Mouse (Mus musculus): Measurements from ENCODE around the gene Eef1akmt2. TPM values are rescaled to one million over a fixed set of nuclear protein-coding genes. Genes with fewer than 3 reads are reported as not detected.

Eef1akmt2 gene
- polyA plus RNA-seq, 1 experiment, result 17.8 TPM

DNA sequence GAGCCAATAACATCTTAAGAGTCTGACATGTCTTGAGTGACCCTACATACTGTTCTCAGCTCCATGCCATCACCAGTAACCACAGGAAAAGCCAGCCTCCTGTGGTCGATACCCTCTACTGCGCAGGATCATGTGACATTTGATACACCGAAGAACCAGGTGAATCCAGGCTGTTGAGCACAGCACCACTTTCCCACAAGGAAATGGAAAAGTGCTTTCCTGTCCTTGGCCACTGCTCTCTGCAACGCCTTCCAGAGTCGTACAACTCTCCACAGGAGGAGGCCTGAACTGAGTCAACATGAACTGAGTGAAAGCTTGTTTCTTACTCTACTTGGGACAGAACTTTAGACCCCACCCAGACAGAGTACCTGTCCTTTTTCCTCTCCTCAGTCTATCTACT lies 51.0 kb downstream of the Eef1akmt2 start:
- WGBS, result 67% methylated on average over 5 of the region's 5 CpGs
- Histone ChIP-seq H3K27ac (ENCODE audit: control insufficient read depth, insufficient read depth, low read depth, low read length, poor library complexity) (0 out of 2 replicates have a peak overlapping the region, but pooled peaks have one; percentile 11), H3K4me1 (ENCODE audit: control insufficient read depth, insufficient read depth, low read length) (peaks cover 10% of the 10 kb centered on the region; the same call in 1 of the 2 replicates), H3K4me3 (replicated peaks; ENCODE audit: control insufficient read depth, low read depth, low read length) (no peak overlapping the region)
- no peak for TF ChIP-seq POLR2A (IDR thresholded peaks at IDR 0.05; ENCODE audit: borderline replicate concordance, control insufficient read depth, low read depth, low read length)
- no peak for TF ChIP-seq CTCF (IDR thresholded peaks at IDR 0.05; ENCODE audit: control insufficient read depth, insufficient read depth, low read length)

DNA sequence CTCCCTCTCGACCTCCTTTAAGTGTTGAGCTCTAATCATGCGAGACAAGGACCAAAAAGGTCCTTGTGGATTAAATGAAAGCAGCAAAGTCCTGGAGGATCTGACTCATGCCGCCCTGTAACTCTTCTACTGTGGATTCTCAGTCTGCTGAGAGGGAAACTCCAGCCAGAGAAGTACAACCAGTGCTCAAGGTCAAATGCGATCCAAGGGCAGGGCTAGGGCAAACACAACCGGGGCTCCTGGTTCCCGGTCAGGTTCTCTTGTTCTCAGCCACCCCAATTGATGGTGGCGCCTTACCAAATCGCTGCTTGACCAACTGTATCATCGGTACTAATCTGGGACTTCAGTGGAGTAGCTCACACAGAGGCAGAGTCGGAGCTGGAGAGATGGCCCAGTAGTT lies 51.6 kb downstream of the Eef1akmt2 start:
- H3K4me3 ChIP-seq (replicated peaks; ENCODE audit: control insufficient read depth, low read depth, low read length), result no peak overlapping the region
- WGBS, result 90% methylated on average over 10 of the region's 10 CpGs
- no peak overlapping the region for H3K27ac ChIP-seq (ENCODE audit: control insufficient read depth, insufficient read depth, low read depth, low read length, poor library complexity)
- peaks cover 10% of the 10 kb centered on the region; the same call in 1 of the 2 replicates for H3K4me1 ChIP-seq (ENCODE audit: control insufficient read depth, insufficient read depth, low read length)
- TF ChIP-seq POLR2A (IDR thresholded peaks at IDR 0.05; ENCODE audit: borderline replicate concordance, control insufficient read depth, low read depth, low read length) (no peak), CTCF (IDR thresholded peaks at IDR 0.05; ENCODE audit: control insufficient read depth, insufficient read depth, low read length) (no peak)

DNA sequence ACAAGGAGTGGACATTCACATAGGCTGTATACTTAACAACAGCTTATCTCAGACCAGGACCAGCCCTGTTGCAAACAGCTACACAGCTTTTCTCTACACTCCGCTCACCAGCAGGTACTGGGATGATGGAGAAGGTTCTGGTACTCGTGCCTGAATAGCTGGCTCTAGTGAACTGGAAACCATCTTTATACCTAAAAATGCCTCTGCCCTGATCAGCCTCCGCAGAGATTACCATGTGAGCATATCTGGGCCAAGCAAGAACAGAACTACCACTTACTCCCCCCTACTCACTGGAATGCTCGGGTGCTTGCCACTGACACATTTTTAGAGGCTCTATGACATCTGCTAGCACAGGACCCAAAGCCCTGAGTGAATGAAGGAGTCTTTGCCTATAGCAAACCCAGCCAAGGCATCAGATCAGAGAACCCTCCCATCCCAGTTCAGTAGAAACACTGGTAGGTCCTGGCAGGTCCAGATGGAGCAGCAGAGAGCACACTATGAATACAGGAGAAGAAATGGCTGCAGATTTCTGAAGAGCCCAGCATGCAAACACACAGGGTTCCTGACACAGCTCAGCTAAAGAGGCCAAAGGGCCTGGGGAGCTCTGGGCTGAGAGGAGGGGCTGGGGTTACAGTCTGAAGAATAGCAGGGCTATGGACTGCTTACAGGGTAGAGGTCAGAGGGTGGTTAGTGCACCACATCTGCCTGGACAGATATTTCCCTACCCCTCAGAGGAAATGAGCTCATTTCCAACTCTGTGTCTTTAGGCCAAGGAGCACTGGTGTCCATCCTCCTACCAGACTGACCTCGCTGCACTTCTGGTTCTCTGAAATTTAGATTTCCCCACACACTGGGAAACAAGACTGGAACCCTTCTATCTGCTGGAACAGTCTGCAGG lies 53.1 kb downstream of the Eef1akmt2 start:
- Histone ChIP-seq H3K4me3 (replicated peaks; ENCODE audit: control insufficient read depth, low read depth, low read length) (no peak overlapping the region), H3K27ac (ENCODE audit: control insufficient read depth, insufficient read depth, low read depth, low read length, poor library complexity) (no peak overlapping the region), H3K4me1 (ENCODE audit: control insufficient read depth, insufficient read depth, low read length) (peaks cover 4% of the 10 kb centered on the region; the same call in 1 of the 2 replicates)
- WGBS, result 84% methylated on average over 5 of the region's 5 CpGs
- TF ChIP-seq POLR2A (IDR thresholded peaks at IDR 0.05; ENCODE audit: borderline replicate concordance, control insufficient read depth, low read depth, low read length) (no peak), CTCF (IDR thresholded peaks at IDR 0.05; ENCODE audit: control insufficient read depth, insufficient read depth, low read length) (no peak)

DNA sequence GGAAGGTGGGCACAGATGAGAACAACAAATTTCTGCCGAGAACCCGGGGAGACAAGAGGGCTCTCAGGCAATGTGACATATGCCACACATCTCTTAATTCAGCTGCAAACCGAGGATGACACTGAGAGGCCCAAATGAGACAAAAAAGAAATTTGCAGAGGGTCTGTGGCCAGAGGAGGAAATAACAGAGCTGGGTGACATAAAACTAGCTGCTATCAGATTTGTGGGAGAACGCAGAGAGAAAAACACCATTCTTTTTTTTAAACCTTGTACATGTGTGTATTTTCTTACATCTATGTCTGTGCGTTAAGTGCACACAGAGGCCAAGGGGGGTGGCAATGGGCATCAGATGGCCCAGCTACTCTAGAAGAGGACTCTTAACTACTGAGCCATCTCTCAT lies 57.3 kb downstream of the Eef1akmt2 start:
- Histone ChIP-seq H3K27ac (ENCODE audit: control insufficient read depth, insufficient read depth, low read depth, low read length, poor library complexity) (no peak overlapping the region), H3K4me3 (replicated peaks; ENCODE audit: control insufficient read depth, low read depth, low read length) (no peak overlapping the region), H3K4me1 (ENCODE audit: control insufficient read depth, insufficient read depth, low read length) (no peaks in the 10 kb centered on the region; the same call in 1 of the 2 replicates)
- TF ChIP-seq POLR2A (IDR thresholded peaks at IDR 0.05; ENCODE audit: borderline replicate concordance, control insufficient read depth, low read depth, low read length) (no peak), CTCF (IDR thresholded peaks at IDR 0.05; ENCODE audit: control insufficient read depth, insufficient read depth, low read length) (no peak)
- WGBS, result 76% methylated on average over 5 of the region's 5 CpGs

DNA sequence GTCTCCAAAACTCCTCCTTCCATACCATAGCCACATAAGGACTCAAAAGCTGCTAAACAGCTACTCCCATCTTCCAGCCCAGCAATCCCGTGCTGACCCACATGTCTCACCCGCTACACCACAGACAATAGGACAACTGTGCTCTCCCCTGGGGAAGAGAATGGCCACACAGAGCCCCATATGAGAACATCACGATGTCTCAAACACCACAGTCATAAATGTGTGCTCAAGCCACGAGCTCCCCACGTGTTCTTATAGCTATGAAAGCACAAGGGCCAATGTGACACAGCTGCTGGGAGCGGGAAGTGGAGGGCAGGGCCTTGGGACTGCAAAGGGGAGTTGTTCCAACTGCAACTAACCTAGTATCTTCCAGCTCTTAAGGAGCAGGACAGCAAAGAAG lies 59.0 kb downstream of the Eef1akmt2 start:
- Histone ChIP-seq H3K27ac (ENCODE audit: control insufficient read depth, insufficient read depth, low read depth, low read length, poor library complexity) (no peak overlapping the region), H3K4me1 (ENCODE audit: control insufficient read depth, insufficient read depth, low read length) (no peaks in the 10 kb centered on the region; the same call in 1 of the 2 replicates), H3K4me3 (replicated peaks; ENCODE audit: control insufficient read depth, low read depth, low read length) (no peak overlapping the region)
- 45% methylated on average over 6 of the region's 6 CpGs for WGBS
- no peak for TF ChIP-seq CTCF (IDR thresholded peaks at IDR 0.05; ENCODE audit: control insufficient read depth, insufficient read depth, low read length)
- no peak for TF ChIP-seq POLR2A (IDR thresholded peaks at IDR 0.05; ENCODE audit: borderline replicate concordance, control insufficient read depth, low read depth, low read length)

DNA sequence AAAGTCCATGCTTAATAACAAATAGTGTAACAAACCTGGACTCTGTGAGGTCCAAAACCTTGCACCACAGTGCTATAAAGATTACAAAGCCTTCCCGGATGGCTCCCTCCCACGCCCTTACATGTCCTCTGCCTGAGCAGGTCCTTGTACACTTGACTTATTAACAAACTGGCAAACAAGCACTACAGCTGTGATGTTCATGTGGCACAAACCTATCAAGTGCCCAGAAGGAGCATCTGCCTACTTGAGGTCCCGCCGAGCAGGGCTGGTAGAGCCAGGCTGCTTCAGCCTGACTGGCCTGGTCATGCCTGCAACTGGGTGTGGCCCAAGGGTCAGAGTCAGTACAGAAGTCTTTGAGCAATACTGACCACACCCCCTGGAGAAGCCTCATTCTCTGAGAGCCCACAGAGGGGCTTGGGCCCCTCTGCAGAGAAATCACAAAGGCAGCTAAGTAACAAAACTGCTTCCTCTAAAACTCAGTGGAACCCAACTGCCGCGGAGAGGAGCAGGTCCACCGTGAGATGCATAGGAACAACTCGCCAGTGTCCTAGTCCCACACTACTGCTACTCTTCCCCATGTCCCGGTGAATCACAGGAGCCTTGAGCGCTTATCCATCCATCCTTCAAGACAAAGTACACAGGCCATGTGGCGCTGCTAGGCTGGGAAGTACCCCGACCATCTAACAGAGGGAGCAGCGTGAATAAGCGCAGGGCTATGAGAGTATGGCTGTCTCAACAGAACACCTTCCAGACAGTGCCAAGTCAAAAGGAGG lies 61.8 kb downstream of the Eef1akmt2 start:
- Histone ChIP-seq H3K4me1 (ENCODE audit: control insufficient read depth, insufficient read depth, low read length) (peaks cover 6% of the 10 kb centered on the region), H3K27ac (ENCODE audit: control insufficient read depth, insufficient read depth, low read depth, low read length, poor library complexity) (peak overlapping the region; percentile 8; the same call in 1 of the 2 replicates), H3K4me3 (replicated peaks; ENCODE audit: control insufficient read depth, low read depth, low read length) (no peak overlapping the region)
- 87% methylated on average over 14 of the region's 14 CpGs for WGBS
- TF ChIP-seq CTCF (IDR thresholded peaks at IDR 0.05; ENCODE audit: control insufficient read depth, insufficient read depth, low read length), result no peak

DNA sequence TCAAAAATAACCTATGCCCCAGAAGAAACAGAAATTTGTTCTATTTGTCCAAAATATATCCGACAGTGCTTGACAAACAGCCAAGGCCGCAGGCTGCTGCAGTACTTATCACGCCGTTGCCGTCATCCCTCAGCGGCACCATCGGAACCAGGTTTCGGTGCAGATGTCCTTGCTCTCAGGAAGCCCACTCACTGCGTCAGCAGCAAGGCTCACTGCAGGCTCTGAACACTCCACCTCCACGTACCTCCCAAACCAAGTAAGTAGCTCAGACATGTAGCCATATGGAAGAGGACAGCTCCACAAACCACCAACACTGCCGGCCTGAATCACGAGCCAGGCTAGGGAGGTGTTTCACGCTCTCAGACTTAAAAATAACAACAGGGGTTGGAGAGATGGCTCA lies 63.6 kb downstream of the Eef1akmt2 start:
- TF ChIP-seq POLR2A (IDR thresholded peaks at IDR 0.05; ENCODE audit: borderline replicate concordance, control insufficient read depth, low read depth, low read length) (no peak), CTCF (IDR thresholded peaks at IDR 0.05; ENCODE audit: control insufficient read depth, insufficient read depth, low read length) (no peak)
- WGBS, result 94% methylated on average over 13 of the region's 13 CpGs
- no peak overlapping the region for H3K4me3 ChIP-seq (replicated peaks; ENCODE audit: control insufficient read depth, low read depth, low read length)
- no peak overlapping the region for H3K27ac ChIP-seq (ENCODE audit: control insufficient read depth, insufficient read depth, low read depth, low read length, poor library complexity)
- H3K4me1 ChIP-seq (ENCODE audit: control insufficient read depth, insufficient read depth, low read length), result peaks cover 6% of the 10 kb centered on the region

DNA sequence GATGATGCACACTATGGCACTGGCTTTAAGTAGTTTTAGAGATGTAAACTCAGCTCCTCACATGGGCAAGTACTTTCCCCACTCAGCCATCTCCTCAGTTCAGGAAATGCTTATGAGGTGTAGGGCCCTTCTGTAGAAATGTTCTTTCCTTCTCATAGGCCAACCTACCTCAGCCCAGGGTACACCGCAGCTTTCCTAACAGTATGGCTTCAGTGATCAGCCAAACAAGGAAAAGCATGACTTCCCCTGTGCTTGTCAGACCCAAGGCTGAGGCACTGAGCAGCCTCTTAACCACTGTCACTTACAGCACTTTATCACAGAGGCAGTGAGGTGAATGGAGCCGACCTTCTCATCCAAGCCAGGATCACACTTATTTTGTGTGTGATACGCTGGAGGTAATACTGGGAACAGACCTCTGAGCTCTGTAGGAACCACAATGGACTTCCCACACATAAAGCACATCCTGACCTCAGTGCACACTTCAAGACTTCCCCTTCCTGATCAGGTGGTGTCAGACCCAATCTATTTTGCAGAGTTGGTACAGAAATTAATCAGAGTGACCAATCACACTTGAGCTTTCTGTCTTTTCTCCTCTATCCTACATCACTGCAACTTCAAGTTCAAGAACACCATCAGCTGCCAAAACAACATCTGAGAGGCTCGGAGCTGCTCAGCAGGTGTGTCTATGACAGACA lies 64.8 kb downstream of the Eef1akmt2 start:
- Histone ChIP-seq H3K4me1 (ENCODE audit: control insufficient read depth, insufficient read depth, low read length) (peaks cover 6% of the 10 kb centered on the region), H3K27ac (ENCODE audit: control insufficient read depth, insufficient read depth, low read depth, low read length, poor library complexity) (peak overlapping the region; percentile 46), H3K4me3 (replicated peaks; ENCODE audit: control insufficient read depth, low read depth, low read length) (no peak overlapping the region)
- TF ChIP-seq CTCF (IDR thresholded peaks at IDR 0.05; ENCODE audit: control insufficient read depth, insufficient read depth, low read length) (no peak), POLR2A (IDR thresholded peaks at IDR 0.05; ENCODE audit: borderline replicate concordance, control insufficient read depth, low read depth, low read length) (no peak)
- 25% methylated on average over 4 of the region's 4 CpGs for WGBS
